Mouse (Mus musculus) stomach, postnatal 0 days (tissue): ENCODE measurements around the gene Setd4.
A peak's percentile ranks its signal among the peaks of the same experiment; 100 is the strongest.

Source experiments
- CTCF ChIP-seq: IDR thresholded peaks from 2 replicates; pipeline ENCODE4 v1.5.1; 2016; ENCODE audit warnings: antibody characterized with exemption, low read depth, mild to moderate bottlenecking, moderate library complexity
- EP300 ChIP-seq: optimal IDR thresholded peaks from 2 replicates; pipeline ENCODE3; 2016; ENCODE audit warnings: antibody characterized with exemption

DNA sequence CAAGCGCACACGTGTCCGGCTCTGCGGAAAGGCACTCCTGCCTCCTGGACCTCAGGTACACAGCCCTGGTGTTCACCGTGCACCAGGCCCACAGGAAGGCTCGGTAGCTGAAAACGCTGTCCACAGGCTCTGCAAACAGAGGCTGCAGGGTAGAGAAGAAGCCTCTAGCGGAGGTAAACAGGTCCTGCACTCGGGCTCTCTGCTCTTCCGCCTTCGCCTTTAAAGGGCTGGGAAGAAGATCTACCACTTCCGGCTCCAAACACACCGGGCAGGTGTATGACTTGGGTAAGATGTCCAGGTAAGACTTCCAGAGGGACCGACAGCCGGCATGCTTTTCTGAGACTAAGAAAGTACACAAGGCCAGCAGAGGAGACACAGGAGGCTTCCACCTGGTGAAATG is 12.9 kb downstream of the Setd4 start:
- TF ChIP-seq CTCF (0 out of 2 replicates have a peak, but pooled peaks have one; percentile 22), EP300 (no peak)
